Mouse (Mus musculus): ENCODE data around the gene Ppp3ca. TPM values are rescaled to one million over a fixed set of nuclear protein-coding genes. Genes with fewer than 3 reads are reported as not detected.
A peak's percentile ranks its signal among the peaks of the same experiment; 100 is the strongest.

Gene Ppp3ca
- polyA plus RNA-seq, 1 experiment = 97.9 TPM

DNA sequence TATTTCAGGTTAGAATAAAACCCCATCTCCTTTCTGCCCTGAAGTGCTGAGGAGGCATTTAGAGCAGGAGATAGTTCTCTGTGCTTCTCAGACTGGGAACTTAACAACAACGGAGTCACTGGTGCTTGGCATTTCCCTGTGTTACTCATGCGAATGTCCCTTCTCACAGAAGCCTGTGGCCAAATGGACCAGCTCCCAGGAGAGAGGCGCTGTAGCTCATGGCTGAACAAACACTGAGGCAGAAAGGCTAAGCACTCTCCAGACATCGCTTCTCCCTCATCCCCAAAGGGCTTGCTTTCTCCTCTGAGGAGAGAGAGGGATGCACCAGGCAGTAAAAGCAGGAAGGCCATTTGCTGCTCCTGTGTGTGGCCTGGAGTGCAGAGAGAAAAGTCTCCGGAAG, 164.0 kb downstream of the Ppp3ca start:
- TF ChIP-seq POLR2A (IDR thresholded peaks at IDR 0.05; ENCODE audit: borderline replicate concordance, low read depth, low read length) (no peak), CTCF (IDR thresholded peaks at IDR 0.05; ENCODE audit: low read depth, low read length) (no peak)
- no peaks in the 10 kb centered on the region for H3K4me1 ChIP-seq (ENCODE audit: control insufficient read depth, insufficient read depth, low read length)
- no peak overlapping the region for H3K27ac ChIP-seq (ENCODE audit: insufficient read depth, low read depth, low read length)
- no peak overlapping the region for H3K4me3 ChIP-seq (ENCODE audit: insufficient read depth, low read length)

DNA sequence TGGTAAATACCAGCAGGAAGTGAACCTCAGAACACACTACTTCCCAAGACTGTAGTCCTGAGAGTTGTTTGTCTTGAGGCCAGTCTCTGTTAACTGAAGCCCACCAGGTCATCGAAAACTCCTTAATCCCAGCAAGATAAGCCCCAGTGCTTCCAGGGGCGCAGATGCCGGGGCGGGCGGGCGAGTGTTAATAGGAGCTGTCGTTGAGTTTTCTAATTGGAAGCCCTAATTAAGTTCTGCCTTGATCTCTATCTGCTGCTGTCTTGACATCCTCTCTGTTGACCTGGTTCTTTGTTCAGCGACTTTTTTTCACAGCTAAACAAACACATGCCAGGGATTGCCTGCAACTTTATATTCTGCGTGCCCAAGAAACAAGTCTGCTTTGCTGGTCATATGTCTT, 165.9 kb downstream of the Ppp3ca start:
- Histone ChIP-seq H3K4me3 (ENCODE audit: insufficient read depth, low read length) (no peak overlapping the region), H3K4me1 (ENCODE audit: control insufficient read depth, insufficient read depth, low read length) (no peaks in the 10 kb centered on the region), H3K27ac (ENCODE audit: insufficient read depth, low read depth, low read length) (no peak overlapping the region)
- TF ChIP-seq CTCF (IDR thresholded peaks at IDR 0.05; ENCODE audit: low read depth, low read length) = no peak
- TF ChIP-seq POLR2A (IDR thresholded peaks at IDR 0.05; ENCODE audit: borderline replicate concordance, low read depth, low read length) = no peak

- no peaks in the 10 kb centered on the region for H3K4me1 ChIP-seq (ENCODE audit: control insufficient read depth, insufficient read depth, low read length)
Measured at GRCm38 (mm10) chr3:136836319-136837193, 166.6 kb downstream of the Ppp3ca start.

DNA sequence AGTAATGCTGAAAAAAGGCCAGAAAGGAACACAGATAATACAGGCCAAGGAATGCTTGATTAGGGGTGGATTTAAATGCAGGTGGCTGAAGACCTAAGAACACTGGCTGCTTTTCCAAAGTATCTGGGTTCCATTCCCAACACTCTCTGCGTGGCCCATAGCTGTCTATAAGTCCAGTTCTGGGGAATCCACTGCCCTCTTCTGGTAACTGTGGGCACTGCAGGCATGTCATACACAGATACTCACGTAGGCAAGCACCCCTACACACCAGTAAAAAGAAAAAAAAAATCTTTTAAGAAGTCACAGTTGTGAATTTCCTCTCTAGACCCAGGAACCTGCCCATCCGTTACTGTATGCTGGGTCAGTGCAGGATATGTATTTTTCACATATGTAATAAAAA, 167.7 kb downstream of the Ppp3ca start:
- TF ChIP-seq POLR2A (IDR thresholded peaks at IDR 0.05; ENCODE audit: borderline replicate concordance, low read depth, low read length) = no peak
- TF ChIP-seq CTCF (IDR thresholded peaks at IDR 0.05; ENCODE audit: low read depth, low read length) = peak; percentile 47; the same call in 1 of the 2 replicates
- Histone ChIP-seq H3K4me1 (ENCODE audit: control insufficient read depth, insufficient read depth, low read length) (no peaks in the 10 kb centered on the region), H3K27ac (ENCODE audit: insufficient read depth, low read depth, low read length) (no peak overlapping the region), H3K4me3 (ENCODE audit: insufficient read depth, low read length) (no peak overlapping the region)

More at GRCm38 (mm10) chr3:136836319-136837193, 166.6 kb downstream of the Ppp3ca start:
- no peak overlapping the region for H3K4me3 ChIP-seq (ENCODE audit: insufficient read depth, low read length)
- no peak for TF ChIP-seq POLR2A (IDR thresholded peaks at IDR 0.05; ENCODE audit: borderline replicate concordance, low read depth, low read length)
- TF ChIP-seq CTCF (IDR thresholded peaks at IDR 0.05; ENCODE audit: low read depth, low read length) = no peak
- H3K27ac ChIP-seq (ENCODE audit: insufficient read depth, low read depth, low read length) = no peak overlapping the region

DNA sequence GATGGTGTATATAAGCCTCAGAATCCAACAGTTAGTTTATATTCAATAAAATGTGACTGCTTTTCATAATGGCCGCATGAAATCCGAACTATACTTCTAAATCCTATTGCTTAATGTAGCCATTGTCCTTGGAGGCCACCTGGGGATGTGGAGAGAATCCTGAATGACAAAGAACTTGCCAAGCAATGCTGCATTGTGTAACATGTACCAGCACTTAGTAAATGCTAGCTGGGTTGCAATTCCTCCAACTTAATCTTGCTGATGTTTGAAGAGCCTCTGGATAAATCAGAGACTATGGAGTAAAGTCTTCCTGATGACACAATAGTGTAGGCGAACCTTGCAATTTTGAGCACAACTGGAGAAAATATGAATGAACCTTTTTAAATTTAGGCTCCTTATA, 171.4 kb downstream of the Ppp3ca start:
- no peak for TF ChIP-seq POLR2A (IDR thresholded peaks at IDR 0.05; ENCODE audit: borderline replicate concordance, low read depth, low read length)
- no peak for TF ChIP-seq CTCF (IDR thresholded peaks at IDR 0.05; ENCODE audit: low read depth, low read length)

DNA sequence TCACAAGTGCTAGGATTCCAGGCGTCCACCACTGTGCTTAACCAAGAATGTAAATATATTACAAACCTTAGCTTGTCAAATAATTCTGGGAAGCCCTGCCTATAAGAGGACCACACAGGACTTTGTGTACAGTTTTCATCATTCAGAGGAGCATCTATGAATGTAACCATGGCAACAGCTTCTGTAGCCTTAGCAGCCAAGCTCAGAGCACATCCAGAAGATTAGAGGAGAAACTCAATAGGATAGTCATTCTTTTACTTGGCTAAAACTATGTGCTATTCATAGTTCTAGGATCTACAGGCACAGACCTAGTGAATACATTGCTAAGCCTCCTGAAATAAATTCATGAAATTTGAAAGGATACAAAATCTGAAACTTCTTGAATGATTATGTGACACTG, 172.5 kb downstream of the Ppp3ca start:
- TF ChIP-seq CTCF (IDR thresholded peaks at IDR 0.05; ENCODE audit: low read depth, low read length) = no peak
- no peak for TF ChIP-seq POLR2A (IDR thresholded peaks at IDR 0.05; ENCODE audit: borderline replicate concordance, low read depth, low read length)
- Histone ChIP-seq H3K27ac (ENCODE audit: insufficient read depth, low read depth, low read length) (no peak overlapping the region), H3K4me3 (ENCODE audit: insufficient read depth, low read length) (no peak overlapping the region), H3K4me1 (ENCODE audit: control insufficient read depth, insufficient read depth, low read length) (no peaks in the 10 kb centered on the region)

More for the DNA sequence above, 171.4 kb downstream of the Ppp3ca start:
- no peak overlapping the region for H3K27ac ChIP-seq (ENCODE audit: insufficient read depth, low read depth, low read length)
- H3K4me1 ChIP-seq (ENCODE audit: control insufficient read depth, insufficient read depth, low read length) = no peaks in the 10 kb centered on the region
- no peak overlapping the region for H3K4me3 ChIP-seq (ENCODE audit: insufficient read depth, low read length)

DNA sequence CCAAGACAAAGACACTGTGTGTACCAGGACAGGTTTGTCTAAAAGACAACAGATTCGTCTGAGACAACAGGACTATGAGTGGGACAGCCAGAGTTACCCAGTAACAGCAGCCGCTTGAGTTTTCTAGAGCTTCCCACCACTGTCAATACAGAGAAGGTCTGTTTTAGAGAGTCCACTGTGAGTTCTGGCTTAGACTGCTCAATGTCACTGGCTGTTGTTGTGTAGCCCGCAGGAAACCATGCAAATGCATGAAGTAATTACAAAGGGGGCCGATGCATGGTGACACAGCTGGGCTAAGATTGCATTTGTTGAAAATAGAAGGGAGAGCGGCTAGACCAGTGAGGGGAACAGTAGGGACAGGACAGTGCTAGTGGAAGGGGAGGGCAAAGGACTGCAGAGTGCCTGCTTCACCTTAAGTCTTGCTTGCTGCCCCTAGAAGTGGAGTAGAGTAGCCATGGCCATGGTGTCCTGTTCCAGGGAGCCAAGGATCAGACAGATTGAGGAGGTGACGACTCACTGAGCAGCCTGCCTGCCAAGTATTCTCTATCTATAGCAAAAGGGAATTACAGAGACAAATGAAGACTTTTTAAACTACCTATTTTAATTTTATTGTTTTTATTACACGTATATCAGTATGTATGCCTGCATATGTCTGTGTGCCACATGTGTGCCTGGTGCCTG, 174.0 kb downstream of the Ppp3ca start:
- H3K4me3 ChIP-seq (ENCODE audit: insufficient read depth, low read length) = no peak overlapping the region
- H3K27ac ChIP-seq (ENCODE audit: insufficient read depth, low read depth, low read length) = no peak overlapping the region
- TF ChIP-seq POLR2A (IDR thresholded peaks at IDR 0.05; ENCODE audit: borderline replicate concordance, low read depth, low read length) (no peak), CTCF (IDR thresholded peaks at IDR 0.05; ENCODE audit: low read depth, low read length) (no peak)
- no peaks in the 10 kb centered on the region for H3K4me1 ChIP-seq (ENCODE audit: control insufficient read depth, insufficient read depth, low read length)

DNA sequence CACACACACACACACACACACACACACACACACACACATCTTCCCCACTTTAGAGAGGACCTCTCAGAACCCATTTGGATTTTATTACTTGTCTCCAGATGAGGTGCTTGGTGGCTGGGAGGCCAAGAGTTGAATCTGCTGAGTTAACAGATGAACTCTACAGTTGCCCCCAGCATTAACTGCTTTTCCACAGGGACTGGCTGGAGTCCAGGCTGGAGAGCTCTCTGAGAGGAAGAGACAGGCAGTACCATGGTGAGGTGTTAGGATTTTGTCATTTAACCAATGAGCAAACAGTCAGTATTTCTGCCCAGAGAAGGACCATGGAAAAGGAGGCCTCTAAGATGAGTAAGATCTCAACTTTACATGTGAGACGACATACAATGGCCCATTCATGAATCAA, 179.1 kb downstream of the Ppp3ca start:
- no peak overlapping the region for H3K27ac ChIP-seq (ENCODE audit: insufficient read depth, low read depth, low read length)
- TF ChIP-seq POLR2A (IDR thresholded peaks at IDR 0.05; ENCODE audit: borderline replicate concordance, low read depth, low read length) (no peak), CTCF (IDR thresholded peaks at IDR 0.05; ENCODE audit: low read depth, low read length) (no peak)
- peaks cover 3% of the 10 kb centered on the region; the same call in 1 of the 2 replicates for H3K4me1 ChIP-seq (ENCODE audit: control insufficient read depth, insufficient read depth, low read length)
- H3K4me3 ChIP-seq (ENCODE audit: insufficient read depth, low read length) = no peak overlapping the region

GRCm38 (mm10) chr3:136852921-136853320, 183.0 kb downstream of the Ppp3ca start:
- Histone ChIP-seq H3K4me3 (ENCODE audit: insufficient read depth, low read length) (no peak overlapping the region), H3K4me1 (ENCODE audit: control insufficient read depth, insufficient read depth, low read length) (peaks cover 3% of the 10 kb centered on the region; the same call in 1 of the 2 replicates), H3K27ac (ENCODE audit: insufficient read depth, low read depth, low read length) (no peak overlapping the region)
- no peak for TF ChIP-seq CTCF (IDR thresholded peaks at IDR 0.05; ENCODE audit: low read depth, low read length)
- no peak for TF ChIP-seq POLR2A (IDR thresholded peaks at IDR 0.05; ENCODE audit: borderline replicate concordance, low read depth, low read length)

GRCm38 (mm10) chr3:136853596-136853995, 183.7 kb downstream of the Ppp3ca start:
- Histone ChIP-seq H3K4me3 (ENCODE audit: insufficient read depth, low read length) (no peak overlapping the region), H3K27ac (ENCODE audit: insufficient read depth, low read depth, low read length) (no peak overlapping the region), H3K4me1 (ENCODE audit: control insufficient read depth, insufficient read depth, low read length) (peaks cover 3% of the 10 kb centered on the region; the same call in 1 of the 2 replicates)
- TF ChIP-seq POLR2A (IDR thresholded peaks at IDR 0.05; ENCODE audit: borderline replicate concordance, low read depth, low read length) (no peak), CTCF (IDR thresholded peaks at IDR 0.05; ENCODE audit: low read depth, low read length) (no peak)

All from bone marrow macrophage, adult 2 months (primary cell).